Mouse (Mus musculus): ENCODE data around the gene Oog2. TPM values are rescaled to one million over a fixed set of nuclear protein-coding genes. Genes with fewer than 3 reads are reported as not detected.
"Not testable (repeated sequence)": the region's sequence is repeated elsewhere in the genome, so short reads cannot be mapped to it uniquely, and the experiment has no call there.

Oog2 gene
- not detected in 2 replicates for polyA plus RNA-seq (2016; fragmentation: Nextera tagmentation; extraction: Ambion mirVana)

DNA sequence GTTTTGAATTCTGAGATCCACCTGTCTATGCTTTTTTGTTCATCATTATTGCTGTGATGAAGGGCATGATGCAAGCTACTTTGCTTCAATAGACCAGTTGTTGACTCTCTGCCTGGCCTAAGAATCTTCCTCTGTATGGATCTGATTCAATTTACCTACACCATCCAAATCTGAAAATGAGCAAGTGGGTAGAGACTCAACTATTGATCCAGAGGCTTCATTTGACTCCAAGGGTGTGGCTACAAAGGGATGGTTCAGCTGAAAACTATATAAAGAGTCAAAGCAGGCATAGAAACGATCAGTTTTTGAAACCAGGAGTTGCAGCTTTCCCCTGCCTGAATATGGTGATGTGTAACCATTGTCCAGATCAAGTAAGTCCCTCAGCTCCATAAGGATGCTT lies at the start of gene Oog2:
TSS of gene Oog2 (plus strand) at position 301 of the 400 bp plus-strand sequence.
- 24% methylated on average over 1 of the region's 1 CpGs for WGBS
- Histone ChIP-seq H3K9me3 (peaks cover 32% of the 10 kb centered on the region; the same call in 1 of the 2 replicates), H3K36me3 (no peaks in the 10 kb centered on the region), H3K27me3 (no peaks in the 10 kb centered on the region), H3K27ac (no peak within 1 kb of the TSS), H3K9ac (replicated peaks) (no peak within 1 kb of the TSS), H3K4me1 (replicated peaks) (no peaks in the 10 kb centered on the region), H3K4me2 (no peak within 1 kb of the TSS), H3K4me3 (replicated peaks) (no peak within 1 kb of the TSS)
- no peak for ATAC-seq (ENCODE audit: insufficient number of reproducible peaks, insufficient read depth, low FRiP score, low TSS enrichment, low read depth)

DNA sequence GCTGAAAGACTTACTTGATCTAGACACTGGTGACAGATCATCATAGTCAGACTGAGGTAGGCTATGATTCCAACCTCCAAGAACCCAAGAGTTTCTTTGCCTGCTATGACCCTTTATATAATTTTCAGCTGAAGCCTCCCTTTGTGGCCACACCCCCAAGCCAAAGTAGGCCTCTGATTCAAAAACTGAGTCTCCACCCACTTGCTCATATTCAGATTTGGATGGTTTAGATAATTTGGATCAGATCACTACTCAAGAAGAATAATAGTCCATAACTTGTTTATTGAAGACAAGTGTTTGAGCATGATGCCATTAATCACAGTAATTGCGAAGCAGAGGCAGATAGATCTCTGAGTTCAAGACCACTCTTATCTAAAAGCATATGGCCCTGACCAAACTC lies 28.0 kb upstream of the Oog2 start, which contains the start of gene Oog3:
TSS of gene Oog3 (minus strand) at position 101 of the 400 bp plus-strand sequence.
- Histone ChIP-seq H3K4me1 (replicated peaks) (no peaks in the 10 kb centered on the region), H3K9ac (replicated peaks) (no peak within 1 kb of the TSS), H3K27me3 (no peaks in the 10 kb centered on the region), H3K9me3 (peaks cover 52% of the 10 kb centered on the region), H3K4me3 (replicated peaks) (no peak within 1 kb of the TSS), H3K36me3 (no peaks in the 10 kb centered on the region), H3K4me2 (no peak within 1 kb of the TSS), H3K27ac (no peak within 1 kb of the TSS)
- ATAC-seq (ENCODE audit: insufficient number of reproducible peaks, insufficient read depth, low FRiP score, low TSS enrichment, low read depth): no peak
- WGBS: 77% methylated on average over 1 of the region's 1 CpGs

DNA sequence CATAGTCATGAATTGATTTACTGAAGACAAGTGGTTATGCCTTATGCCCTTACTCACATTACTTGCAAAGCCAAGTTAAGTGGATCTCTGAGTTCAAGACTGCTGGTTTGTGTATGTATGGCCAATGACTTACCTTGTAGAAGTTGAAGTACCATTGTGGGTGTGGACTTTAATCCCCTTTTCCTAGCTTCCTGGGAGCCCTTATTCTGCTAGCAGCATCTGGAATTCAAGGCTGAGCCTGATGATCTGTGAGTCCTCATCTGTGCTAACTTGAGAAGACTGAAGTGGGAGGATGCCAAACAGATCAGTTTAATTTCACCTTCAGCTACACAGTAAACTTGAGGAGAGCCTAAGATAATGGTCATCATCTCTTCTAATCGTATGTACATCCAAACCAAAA lies 22.7 kb downstream of the Oog2 start, which contains the start of gene C87977:
TSS of gene C87977 (minus strand) at position 101 of the 400 bp plus-strand sequence.
- WGBS: 77% methylated on average over 1 of the region's 1 CpGs

More for the DNA sequence above, 22.7 kb downstream of the Oog2 start, which contains the start of gene C87977:
- not testable (repeated sequence) for H3K27ac ChIP-seq; ATAC-seq (ENCODE audit: insufficient number of reproducible peaks, insufficient read depth, low FRiP score, low TSS enrichment, low read depth); H3K36me3 ChIP-seq; H3K4me3 ChIP-seq (replicated peaks); H3K27me3 ChIP-seq; H3K9ac ChIP-seq (replicated peaks); H3K4me1 ChIP-seq (replicated peaks); H3K4me2 ChIP-seq
- peaks cover 23% of the 10 kb centered on the region; the same call in 1 of the 2 replicates for H3K9me3 ChIP-seq

Other genes with a start within 250 kb of the Oog2 start
- not detected in 2 replicates for gene Pramef25, start 239.7 kb upstream of the Oog2 start, polyA plus RNA-seq (2016; fragmentation: Nextera tagmentation; extraction: Ambion mirVana)
- gene Gm13101, start 223.8 kb upstream of the Oog2 start, polyA plus RNA-seq (2016; fragmentation: Nextera tagmentation; extraction: Ambion mirVana): not detected in 2 replicates
- not detected in 2 replicates for gene Pramef17, start 196.3 kb upstream of the Oog2 start, polyA plus RNA-seq (2016; fragmentation: Nextera tagmentation; extraction: Ambion mirVana)
- gene Pramel4, start 131.6 kb upstream of the Oog2 start, polyA plus RNA-seq (2016; fragmentation: Nextera tagmentation; extraction: Ambion mirVana): not detected in 2 replicates
- gene Gm13102, start 84.2 kb upstream of the Oog2 start, polyA plus RNA-seq (2016; fragmentation: Nextera tagmentation; extraction: Ambion mirVana): not detected in 2 replicates
- not detected in 2 replicates for gene Oog3, start 28.1 kb upstream of the Oog2 start, polyA plus RNA-seq (2016; fragmentation: Nextera tagmentation; extraction: Ambion mirVana)
- gene C87977, start 22.6 kb downstream of the Oog2 start, polyA plus RNA-seq (2016; fragmentation: Nextera tagmentation; extraction: Ambion mirVana): not detected in 2 replicates
- gene Pramel5, start 89.8 kb downstream of the Oog2 start, polyA plus RNA-seq (2016; fragmentation: Nextera tagmentation; extraction: Ambion mirVana): not detected in 2 replicates
- not detected in 2 replicates for gene Gm13128, start 139.5 kb downstream of the Oog2 start, polyA plus RNA-seq (2016; fragmentation: Nextera tagmentation; extraction: Ambion mirVana)
- gene Gm13119, start 167.2 kb downstream of the Oog2 start, polyA plus RNA-seq (2016; fragmentation: Nextera tagmentation; extraction: Ambion mirVana): not detected in 2 replicates
- gene Pramef20, start 187.2 kb downstream of the Oog2 start, polyA plus RNA-seq (2016; fragmentation: Nextera tagmentation; extraction: Ambion mirVana): not detected in 2 replicates
- 0.14 and 0.26 TPM in 2 replicates for gene Pramef12, start 217.7 kb downstream of the Oog2 start, polyA plus RNA-seq (2016; fragmentation: Nextera tagmentation; extraction: Ambion mirVana)
- not detected in 2 replicates for gene 1700012P22Rik, start 248.1 kb downstream of the Oog2 start, polyA plus RNA-seq (2016; fragmentation: Nextera tagmentation; extraction: Ambion mirVana)

Measured in limb, embryonic 12.5 days (tissue).